Mouse (Mus musculus) spleen, postnatal 0 days (tissue): ENCODE measurements around the gene Rtn4rl1. TPM values are rescaled to one million over a fixed set of nuclear protein-coding genes. Genes with fewer than 3 reads are reported as not detected.

Experiments used
- microRNA counts: library from miRNA; unstranded; fragments of <30 nt; microRNA quantifications from one replicate; lab custom pipeline; 2015
- polyA plus RNA-seq: library from polyadenylated mRNA; unstranded; fragments of >200 nt; fragmentation: Nextera tagmentation; extraction: Ambion mirVana; gene quantifications from 2 replicates; pipeline ENCODE4 v1.2.1, GENCODE M21; 2015

The Rtn4rl1 gene
- polyA plus RNA-seq, result 2.6 and 4.7 TPM in 2 replicates

GRCm38 (mm10) chr11:75193256-75194071 is at the start of gene Rtn4rl1:
Rtn4rl1 (plus strand) TSS chr11:75193783.

GRCm38 (mm10) chr11:75169405-75170080 is 24.0 kb upstream of the Rtn4rl1 start, which contains the start of gene Hic1:
Hic1 (minus strand) TSS chr11:75169519.

GRCm38 (mm10) chr11:75178672-75179208 is 14.8 kb upstream of the Rtn4rl1 start, which contains the start of gene Ovca2:
Ovca2 (minus strand) TSS chr11:75178835.

GRCm38 (mm10) chr11:75190905-75191441 is 2.6 kb upstream of the Rtn4rl1 start, which contains the start of gene Dph1:
Dph1 (minus strand) TSS chr11:75191241.

MicroRNAs encoded within 50 kb of the gene (microRNA counts, 519-probe panel; counts per million panel counts)
- microRNA mmu-miR-132 (lab: Ali Mortazavi, UCI), result 2,633 counts per million, percentile 4 among the panel's probes with 10 or more counts
- 88.3 counts per million for microRNA mmu-miR-212 (lab: Ali Mortazavi, UCI)

Other genes with a start within 250 kb of the Rtn4rl1 start
- 2.4 and 3.3 TPM in 2 replicates for gene Hic1, start 24.3 kb upstream of the Rtn4rl1 start, polyA plus RNA-seq
- gene Ovca2, start 14.9 kb upstream of the Rtn4rl1 start, polyA plus RNA-seq, result 14.1 and 14.9 TPM in 2 replicates
- 13.0 and 14.9 TPM in 2 replicates for gene Dph1, start 2.5 kb upstream of the Rtn4rl1 start, polyA plus RNA-seq
- gene Rpa1, start 154.5 kb downstream of the Rtn4rl1 start, polyA plus RNA-seq, result 114 and 136 TPM in 2 replicates
- gene Smyd4, start 154.7 kb downstream of the Rtn4rl1 start, polyA plus RNA-seq, result 7.0 and 7.8 TPM in 2 replicates
- gene Serpinf1, start 228.9 kb downstream of the Rtn4rl1 start, polyA plus RNA-seq, result 18.7 and 22.6 TPM in 2 replicates
- gene Serpinf2, start 245.8 kb downstream of the Rtn4rl1 start, polyA plus RNA-seq, result 0.28 and 0.30 TPM in 2 replicates